ENCODE assay signal across 28 mouse cellular contexts in genomic region chr11:106437039-106437438, GRCm38 (mm10). TPM values are rescaled to one million over a fixed set of nuclear protein-coding genes. Genes with fewer than 3 reads are reported as not detected.
DNase-seq lines count a peak whose midpoint lies in the region; ATAC-seq and TF ChIP-seq lines count a peak whose summit lies in the region.
"Had no signal": no experiment of that assay in that cellular context is flagged by ENCODE, and none has a peak within 500 bp of the region (broad histone marks: within the 10 kb centered on the region; RNA-seq: fewer than 3 reads in every experiment).

No protein-coding gene starts in this region.

- no peak for ATAC-seq in hindbrain, embryonic 13.5 days (ENCODE audit: low FRiP score)
- ATAC-seq: CD4-positive, CD25-positive, alpha-beta regulatory T cell, adult 4 months; intestine, postnatal 0 days; lung, postnatal 0 days had no signal

- H3K4me2 ChIP-seq in hindbrain, embryonic 13.5 days = no peak overlapping the region
- H3K4me2 ChIP-seq: embryonic facial prominence, embryonic 15.5 days; forebrain, embryonic 12.5 days; heart, embryonic 15.5 days; hindbrain, embryonic 12.5 days; limb, embryonic 13.5 days; neural tube, embryonic 15.5 days had no signal

- H3K4me1 ChIP-seq in liver, adult 2 months (ENCODE audit: control insufficient read depth, insufficient read depth, low read length) = peaks cover 17% of the 10 kb centered on the region
- no peaks in the 10 kb centered on the region for H3K4me1 ChIP-seq in hindbrain, embryonic 13.5 days (replicated peaks)
- H3K4me1 ChIP-seq: embryonic facial prominence, embryonic 15.5 days; forebrain, embryonic 12.5 days; hindbrain, embryonic 12.5 days; limb, embryonic 13.5 days; neural tube, embryonic 15.5 days had no signal

- peaks cover 14% of the 10 kb centered on the region; the same call in 1 of the 2 replicates for H3K79me2 ChIP-seq in liver, adult 2 months (ENCODE audit: control insufficient read depth, insufficient read depth, low read length)

- TF ChIP-seq POLR2A in liver, adult 2 months (IDR thresholded peaks at IDR 0.05; ENCODE audit: extremely low read depth, insufficient read depth, low read length) = no peak

- H3K27me3 ChIP-seq in liver, adult 2 months (ENCODE audit: control insufficient read depth, insufficient read depth, low read length) = no peaks in the 10 kb centered on the region
- no peaks in the 10 kb centered on the region for H3K27me3 ChIP-seq in hindbrain, embryonic 13.5 days
- H3K27me3 ChIP-seq: embryonic facial prominence, embryonic 15.5 days; forebrain, embryonic 12.5 days; heart, embryonic 15.5 days; hindbrain, embryonic 12.5 days; limb, embryonic 13.5 days; neural tube, embryonic 15.5 days had no signal

- TF ChIP-seq CTCF in liver, adult 2 months (IDR thresholded peaks at IDR 0.05; ENCODE audit: low read depth, low read length) = no peak

- H3K9me3 ChIP-seq in hindbrain, embryonic 13.5 days = no peaks in the 10 kb centered on the region
- H3K9me3 ChIP-seq: embryonic facial prominence, embryonic 10.5 days; embryonic facial prominence, embryonic 15.5 days; forebrain, embryonic 12.5 days; heart, embryonic 10.5 days; heart, embryonic 15.5 days; hindbrain, embryonic 12.5 days; limb, embryonic 13.5 days; neural tube, embryonic 15.5 days had no signal

- no peak overlapping the region for H3K4me3 ChIP-seq in liver, adult 2 months (ENCODE audit: insufficient read depth, low read depth, low read length)
- no peak overlapping the region for H3K4me3 ChIP-seq in hindbrain, embryonic 13.5 days
- H3K4me3 ChIP-seq: embryonic facial prominence, embryonic 10.5 days; embryonic facial prominence, embryonic 15.5 days; forebrain, embryonic 12.5 days; heart, embryonic 10.5 days; heart, embryonic 15.5 days; hindbrain, embryonic 12.5 days; left cerebral cortex, adult 2 months; limb, embryonic 13.5 days; neural tube, embryonic 15.5 days had no signal

- H3K36me3 ChIP-seq in liver, adult 2 months (ENCODE audit: control insufficient read depth, insufficient read depth, low read length) = peaks cover 38% of the 10 kb centered on the region
- H3K36me3 ChIP-seq in hindbrain, embryonic 13.5 days = no peaks in the 10 kb centered on the region; the same call in 1 of the 2 replicates
- H3K36me3 ChIP-seq: embryonic facial prominence, embryonic 10.5 days; embryonic facial prominence, embryonic 15.5 days; forebrain, embryonic 12.5 days; heart, embryonic 10.5 days; heart, embryonic 15.5 days; hindbrain, embryonic 12.5 days had no signal

- 0 out of 2 replicates have a peak overlapping the region, but pooled peaks have one; percentile 2 for H3K27ac ChIP-seq in liver, adult 2 months (replicated peaks; ENCODE audit: insufficient read depth, low read depth, low read length)
- no peak overlapping the region for H3K27ac ChIP-seq in hindbrain, embryonic 13.5 days
- H3K27ac ChIP-seq: embryonic facial prominence, embryonic 10.5 days; embryonic facial prominence, embryonic 15.5 days; forebrain, embryonic 12.5 days; heart, embryonic 10.5 days; heart, embryonic 15.5 days; hindbrain, embryonic 12.5 days; left cerebral cortex, adult 2 months; limb, embryonic 13.5 days; neural tube, embryonic 15.5 days had no signal

- peak; percentile 78 for DNase-seq in liver, adult 2 months (ENCODE audit: extremely low read depth, low read depth, low spot score)
- DNase-seq in liver = no peak
- peak; percentile 18 for DNase-seq in urinary bladder, postnatal 14 days (ENCODE audit: low spot score)
- DNase-seq in urinary bladder, postnatal 10 days (ENCODE audit: low spot score) = no peak
- DNase-seq in adrenal gland, postnatal 25 days = peak; percentile 64
- DNase-seq in ovary, adult 18-20 months (ENCODE audit: low spot score) = no peak
- DNase-seq: cerebellum, adult 8-10 months; cerebellum, postnatal 25 days; gastrocnemius, postnatal 25 days; heart, adult 11 months; kidney, adult 9 months; kidney, postnatal 10 days; midbrain, embryonic 14.5 days; spleen, adult 18-20 months; thymus, postnatal 4 days had no signal

- WGBS in liver, adult 2 months = 29% methylated on average over 5 of the region's 5 CpGs
- 92% methylated on average over 5 of the region's 5 CpGs for WGBS in hindbrain, embryonic 13.5 days

- no peak overlapping the region for H3K9ac ChIP-seq in liver, adult 2 months (ENCODE audit: low read depth, low read length)
- no peak overlapping the region for H3K9ac ChIP-seq in hindbrain, embryonic 13.5 days
- H3K9ac ChIP-seq: embryonic facial prominence, embryonic 15.5 days; forebrain, embryonic 12.5 days; heart, embryonic 15.5 days; hindbrain, embryonic 12.5 days; limb, embryonic 13.5 days; neural tube, embryonic 15.5 days had no signal

RNA-seq across cellular contexts. Expression of gene Icam2, which starts 49.2 kb away (rescaled TPM):
- 5.3 and 6.7 TPM in 2 replicates for total RNA-seq in liver, adult 2 months (2014; rRNA removed)
- polyA plus RNA-seq in liver, adult 2 months (2012; rRNA removed) = 5.0 and 5.4 TPM in 2 replicates
- total RNA-seq in adrenal gland, postnatal 25 days (2021) = 16.4 and 17.6 TPM in 2 replicates
- 12.8 and 13.8 TPM in 2 replicates for polyA plus RNA-seq in hindbrain, embryonic 13.5 days (2015; fragmentation: Nextera tagmentation; extraction: Ambion mirVana)

RNA-seq across cellular contexts. Expression of gene Ern1, which starts 50.6 kb away (rescaled TPM):
- 18.2 and 24.1 TPM in 2 replicates for total RNA-seq in liver, adult 2 months (2014; rRNA removed)
- 36.3 and 52.8 TPM in 2 replicates for polyA plus RNA-seq in liver, adult 2 months (2012; rRNA removed)
- 107 and 122 TPM in 2 replicates for total RNA-seq in adrenal gland, postnatal 25 days (2021)
- polyA plus RNA-seq in hindbrain, embryonic 13.5 days (2015; fragmentation: Nextera tagmentation; extraction: Ambion mirVana) = 5.9 and 6.1 TPM in 2 replicates

Comparison
In these comparisons a context has a peak if more than half of its experiments do, and no peak if none do; other contexts are left out.
1. DNase-seq: peak in liver, adult 2 months (single experiment), urinary bladder, postnatal 14 days (single experiment) and adrenal gland, postnatal 25 days (single experiment); none in liver (single experiment), urinary bladder, postnatal 10 days (single experiment) and ovary, adult 18-20 months (single experiment).